Mouse (Mus musculus) megakaryocyte, embryonic 14.5 days (primary cell): ENCODE results near the gene Cacna2d4. TPM values are rescaled to one million over a fixed set of nuclear protein-coding genes. Genes with fewer than 3 reads are reported as not detected.

Experiments
- H3K27me3 ChIP-seq: replicated peaks from 2 replicates; pipeline ENCODE3; 2012; ENCODE audit warnings: inconsistent platforms
- H3K36me3 ChIP-seq: replicated peaks from 2 replicates; pipeline ENCODE3; 2012; ENCODE audit warnings: low read length, inconsistent platforms, mixed read lengths
- H3K4me1 ChIP-seq: 2 replicates; pipeline ENCODE4 v1.6.1; 2012; ENCODE audit warnings: inconsistent platforms
- H3K4me3 ChIP-seq: replicated peaks from 2 replicates; pipeline ENCODE3; 2012; ENCODE audit warnings: moderate library complexity, mild to moderate bottlenecking, inconsistent platforms
- H3K9me3 ChIP-seq: 2 replicates; pipeline ENCODE4 v1.6.1; 2012; ENCODE audit warnings: inconsistent platforms
- FLI1 ChIP-seq: IDR thresholded peaks from 2 replicates; pipeline ENCODE4 v1.6.1; 2012; ENCODE audit warnings: low read length, inconsistent platforms, mixed read lengths
- GATA1 ChIP-seq: IDR thresholded peaks from 3 replicates; pipeline ENCODE4 v1.6.1; 2012; ENCODE audit warnings: mixed read lengths, low read length, inconsistent platforms, borderline replicate concordance
- polyA plus RNA-seq: library from polyadenylated mRNA; stranded (reverse); fragments of >175 nt; gene quantifications from 2 replicates; pipeline ENCODE4 v1.2.3, GENCODE M21; 2012; ENCODE audit warnings: low replicate concordance; ENCODE audit not compliant: insufficient read depth

Gene Cacna2d4
- polyA plus RNA-seq, 1 experiment = 0.08 TPM

DNA sequence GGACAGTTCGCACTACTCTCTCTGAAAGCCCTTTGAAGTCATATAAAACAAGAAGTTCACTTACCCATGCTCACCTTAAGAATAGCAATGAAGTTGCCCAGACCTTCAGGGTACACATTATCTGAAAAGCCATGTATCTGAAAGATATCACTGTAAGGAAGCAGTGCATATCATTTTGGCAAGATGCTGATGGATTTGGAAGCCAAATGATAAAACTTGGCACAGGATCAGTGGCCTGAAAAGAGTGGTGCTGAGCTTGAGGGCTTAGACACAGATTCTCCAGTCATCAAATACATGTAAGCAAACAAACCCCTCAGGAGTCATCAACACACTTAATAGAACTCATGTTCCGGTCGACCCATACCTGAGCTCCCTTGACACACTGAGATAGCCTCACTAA is 164.3 kb downstream of the Cacna2d4 start:
- H3K27me3 ChIP-seq = peaks cover 9% of the 10 kb centered on the region
- H3K9me3 ChIP-seq = peaks cover 3% of the 10 kb centered on the region; the same call in 1 of the 2 replicates
- H3K4me1 ChIP-seq = peaks cover 36% of the 10 kb centered on the region
- TF ChIP-seq GATA1 = no peak
- no peak overlapping the region for H3K4me3 ChIP-seq
- H3K36me3 ChIP-seq = peaks cover 3% of the 10 kb centered on the region

DNA sequence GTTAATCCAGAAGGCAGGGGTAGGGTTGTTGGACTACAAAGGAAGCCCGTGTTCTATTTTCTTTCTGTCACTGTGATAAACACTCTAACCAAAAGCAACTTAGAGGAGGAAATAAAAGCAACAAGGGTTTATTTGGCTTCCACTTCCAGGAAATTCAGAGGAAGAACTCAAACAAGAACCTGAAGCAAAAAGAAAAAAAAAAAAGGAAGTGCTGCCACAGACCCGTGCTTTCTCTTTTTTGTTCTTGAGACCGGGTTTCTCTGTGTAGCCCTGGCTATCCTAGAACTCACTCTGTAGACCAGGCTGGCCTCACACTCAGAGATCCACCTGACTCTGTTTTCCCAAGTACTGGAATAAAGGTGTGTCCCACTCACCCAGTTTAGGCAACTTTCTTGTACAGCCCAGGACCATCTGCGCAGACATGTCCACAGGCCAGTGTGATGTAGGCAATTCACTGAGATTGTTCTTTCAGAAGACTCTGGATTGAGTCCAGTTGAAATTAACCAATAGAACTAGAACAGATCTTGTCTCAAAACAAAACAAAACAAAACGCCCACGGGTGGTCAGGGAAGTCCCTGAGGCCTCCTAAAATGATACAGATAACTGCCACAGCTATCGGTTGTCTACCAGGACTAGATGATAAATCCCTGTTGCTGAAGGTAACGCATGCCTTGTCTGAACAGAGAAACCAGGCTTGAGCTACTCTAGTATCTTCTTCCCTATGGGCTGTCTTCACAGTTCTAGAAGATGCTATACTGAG is 165.4 kb downstream of the Cacna2d4 start:
- Histone ChIP-seq H3K4me1 (peaks cover 25% of the 10 kb centered on the region), H3K27me3 (peaks cover 19% of the 10 kb centered on the region), H3K9me3 (peaks cover 3% of the 10 kb centered on the region; the same call in 1 of the 2 replicates), H3K4me3 (no peak overlapping the region), H3K36me3 (peaks cover 3% of the 10 kb centered on the region)
- TF ChIP-seq GATA1 (no peak), FLI1 (no peak)

Other genes with a start within 250 kb of the Cacna2d4 start
- 19.3 and 22.1 TPM in 2 replicates for gene Dcp1b, start 61.3 kb upstream of the Cacna2d4 start, polyA plus RNA-seq
- gene Cacna1c, start 40.1 kb upstream of the Cacna2d4 start, polyA plus RNA-seq = 1.3 and 3.0 TPM in 2 replicates
- gene Lrtm2, start 94.2 kb downstream of the Cacna2d4 start, polyA plus RNA-seq = not detected in 2 replicates
- gene Adipor2, start 181.2 kb downstream of the Cacna2d4 start, polyA plus RNA-seq = 6.0 and 11.7 TPM in 2 replicates
- 21.7 and 35.8 TPM in 2 replicates for gene Fbxl14, start 243.1 kb downstream of the Cacna2d4 start, polyA plus RNA-seq